Mouse (Mus musculus) left cerebral cortex, adult 2 months (tissue): Measurements from ENCODE around the gene Arhgap35. TPM values are rescaled to one million over a fixed set of nuclear protein-coding genes. Genes with fewer than 3 reads are reported as not detected.
A peak's percentile ranks its signal among the peaks of the same experiment; 100 is the strongest.

Experiments used
- DNase-seq, 2 experiments: peaks; one replicate each; pipeline ENCODE4 v3.0.0; 2021 to 2022; ENCODE audit warnings: low spot score in 2 of 2, mixed read lengths in 1 of 2; ENCODE audit errors: extremely low spot score in 1 of 2
- H3K27ac ChIP-seq: fragments of 200-600 bp; 2 replicates; pipeline ENCODE4 v1.8.1; 2022
- H3K4me3 ChIP-seq: fragments of 200-600 bp; 2 replicates; pipeline ENCODE4 v1.8.1; 2022
- CTCF ChIP-seq: fragments of 200-600 bp; IDR thresholded peaks from 2 replicates; pipeline ENCODE4 v1.8.1; 2022; ENCODE audit warnings: antibody characterized with exemption, mild to moderate bottlenecking, moderate library complexity
- intact Hi-C: fragments of 180-260 bp; cut with DNase I; formaldehyde crosslinking; loops from one replicate; pipeline ENCODE4 v1.15.1; 2025
- total RNA-seq, 2 experiments: library from RNA; stranded (reverse); gene quantifications; 2 replicates each; pipeline ENCODE4 v1.2.3; 2021

Gene Arhgap35
- total RNA-seq, 2 experiments from 2014 or later = 138 to 140 TPM

- no peak overlapping the region for H3K4me3 ChIP-seq
- intact Hi-C loops = loop anchor here (5.0 kb wide), 1 partner anchor 55 kb away; the partner anchor contains the start of gene Arhgap35
- no peak overlapping the region; the same call in 1 of the 2 replicates for H3K27ac ChIP-seq
- DNase-seq = no peak
- no peak for TF ChIP-seq CTCF
Measured at GRCm38 (mm10) chr7:16557251-16557650, 57.5 kb downstream of the Arhgap35 start.

- no peak for DNase-seq
- Histone ChIP-seq H3K4me3 (no peak overlapping the region), H3K27ac (no peak overlapping the region)
- no peak for TF ChIP-seq CTCF
- intact Hi-C loops = no loop called here
Measured at GRCm38 (mm10) chr7:16554215-16554614, 60.6 kb downstream of the Arhgap35 start.

GRCm38 (mm10) chr7:16551581-16551980 is 63.2 kb downstream of the Arhgap35 start:
- intact Hi-C loops = no loop called here
- no peak overlapping the region for H3K27ac ChIP-seq

GRCm38 (mm10) chr7:16549299-16549698 is 65.5 kb downstream of the Arhgap35 start:
- intact Hi-C loops = no loop called here
- Histone ChIP-seq H3K4me3 (no peak overlapping the region), H3K27ac (no peak overlapping the region)
- no peak for TF ChIP-seq CTCF
- no peak for DNase-seq

More at GRCm38 (mm10) chr7:16551581-16551980, 63.2 kb downstream of the Arhgap35 start:
- no peak for TF ChIP-seq CTCF
- no peak overlapping the region for H3K4me3 ChIP-seq
- no peak for DNase-seq

- Histone ChIP-seq H3K4me3 (no peak overlapping the region), H3K27ac (no peak overlapping the region)
- DNase-seq = no peak
- TF ChIP-seq CTCF = no peak
- intact Hi-C loops = no loop called here
Measured at GRCm38 (mm10) chr7:16544770-16545169, 70.0 kb downstream of the Arhgap35 start.

GRCm38 (mm10) chr7:16537220-16537903 is 77.4 kb downstream of the Arhgap35 start:
- Histone ChIP-seq H3K4me3 (no peak overlapping the region), H3K27ac (no peak overlapping the region)
- TF ChIP-seq CTCF = no peak
- intact Hi-C loops = no loop called here
- DNase-seq = no peak

- no peak for DNase-seq
- intact Hi-C loops = no loop called here
- TF ChIP-seq CTCF = no peak
- H3K4me3 ChIP-seq = no peak overlapping the region
- H3K27ac ChIP-seq = no peak overlapping the region
Measured at GRCm38 (mm10) chr7:16525995-16526394, 88.8 kb downstream of the Arhgap35 start.

GRCm38 (mm10) chr7:16525448-16525847 is 89.3 kb downstream of the Arhgap35 start:
- H3K27ac ChIP-seq = no peak overlapping the region
- intact Hi-C loops = no loop called here
- DNase-seq = no peak

GRCm38 (mm10) chr7:16524308-16524707 is 90.5 kb downstream of the Arhgap35 start:
- no peak for DNase-seq
- intact Hi-C loops = no loop called here
- no peak for TF ChIP-seq CTCF
- Histone ChIP-seq H3K27ac (no peak overlapping the region), H3K4me3 (no peak overlapping the region)

More at GRCm38 (mm10) chr7:16525448-16525847, 89.3 kb downstream of the Arhgap35 start:
- TF ChIP-seq CTCF = no peak
- H3K4me3 ChIP-seq = no peak overlapping the region

- intact Hi-C loops = no loop called here
- Histone ChIP-seq H3K4me3 (no peak overlapping the region), H3K27ac (no peak overlapping the region)
- no peak for TF ChIP-seq CTCF
- no peak for DNase-seq
Measured at GRCm38 (mm10) chr7:16519310-16519709, 95.5 kb downstream of the Arhgap35 start.

GRCm38 (mm10) chr7:16517198-16517597 is 97.6 kb downstream of the Arhgap35 start:
- no peak for DNase-seq
- intact Hi-C loops = no loop called here
- TF ChIP-seq CTCF = no peak
- H3K27ac ChIP-seq = no peak overlapping the region
- no peak overlapping the region for H3K4me3 ChIP-seq

GRCm38 (mm10) chr7:16507284-16507683 is 107.5 kb downstream of the Arhgap35 start:
- intact Hi-C loops = loop anchor here (1.0 kb wide), 1 partner anchor 110 kb away; no protein-coding TSS in a partner anchor
- H3K27ac ChIP-seq = no peak overlapping the region
- no peak overlapping the region for H3K4me3 ChIP-seq
- peak; percentile 71 for TF ChIP-seq CTCF
- DNase-seq = peak; percentile 34 to 39

GRCm38 (mm10) chr7:16505226-16505593 is 109.6 kb downstream of the Arhgap35 start:
- intact Hi-C loops = no loop called here
- H3K4me3 ChIP-seq = no peak overlapping the region
- no peak overlapping the region for H3K27ac ChIP-seq
- DNase-seq = no peak
- TF ChIP-seq CTCF = no peak
